Mouse (Mus musculus) CD4-positive, CD25-positive, alpha-beta regulatory T cell, adult 2 months (primary cell): Measurements from ENCODE around the gene Col11a1.

ENCODE experiments used
- DNase-seq: peaks from one replicate; pipeline ENCODE4 v3.0.0-alpha.2; 2012; ENCODE audit warnings: low read depth, low spot score

Col11a1 gene

DNA sequence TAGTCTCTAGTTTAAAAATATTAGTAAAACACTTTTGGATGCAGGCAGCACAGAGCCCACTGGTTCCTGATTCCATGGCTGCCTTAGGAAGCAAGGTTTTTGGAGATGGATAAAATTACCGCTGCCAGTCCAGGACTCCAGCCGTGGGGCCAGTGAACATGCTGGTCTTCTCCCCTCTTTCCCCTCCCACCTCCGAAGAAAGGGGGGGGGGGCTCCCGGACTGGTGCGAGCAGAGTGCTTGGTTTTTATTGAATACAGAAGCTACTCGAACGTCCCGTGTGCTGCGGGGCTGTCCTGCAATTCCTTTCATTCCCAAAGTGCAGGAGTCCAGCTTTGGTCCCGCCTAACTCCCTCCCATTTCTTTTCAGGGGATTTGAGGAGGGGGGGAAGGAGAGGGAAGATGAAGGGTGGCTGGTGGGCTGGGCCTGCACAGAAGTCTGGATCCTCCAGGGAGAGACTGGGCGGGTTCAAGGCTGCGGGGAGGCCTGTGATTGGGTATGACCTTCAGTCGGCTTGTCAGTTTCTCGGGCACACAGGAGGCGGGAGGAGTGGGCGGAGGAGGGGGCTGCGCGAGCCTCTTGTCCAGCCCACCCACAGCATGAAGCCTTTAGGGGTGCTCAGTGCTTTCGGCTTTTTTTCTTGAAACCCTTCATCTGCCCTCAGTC lies at the start of gene Col11a1:
Gene Col11a1, plus strand, starts transcription at position 570 of the 665 bp plus-strand sequence.
- no peak for DNase-seq

DNA sequence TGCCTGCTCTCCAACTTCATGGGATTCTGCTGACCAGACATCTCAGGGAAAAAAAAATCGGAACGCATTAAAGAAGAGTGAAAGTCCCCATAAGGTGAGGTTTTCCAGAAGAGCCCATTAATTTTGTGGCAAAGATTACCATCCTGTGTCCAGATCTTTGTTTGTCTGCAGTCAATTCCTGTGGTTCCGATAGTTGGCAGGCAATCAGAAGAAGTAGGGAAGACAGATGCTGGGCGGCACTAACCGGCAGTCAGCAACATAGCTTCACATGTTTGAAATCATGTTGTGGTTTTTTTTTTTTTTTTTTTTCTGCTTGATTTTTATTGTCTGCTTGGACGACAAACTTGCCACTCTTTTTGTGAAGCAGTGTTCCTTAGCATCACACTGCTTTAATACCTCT lies 39.4 kb upstream of the Col11a1 start:
- DNase-seq: no peak

DNA sequence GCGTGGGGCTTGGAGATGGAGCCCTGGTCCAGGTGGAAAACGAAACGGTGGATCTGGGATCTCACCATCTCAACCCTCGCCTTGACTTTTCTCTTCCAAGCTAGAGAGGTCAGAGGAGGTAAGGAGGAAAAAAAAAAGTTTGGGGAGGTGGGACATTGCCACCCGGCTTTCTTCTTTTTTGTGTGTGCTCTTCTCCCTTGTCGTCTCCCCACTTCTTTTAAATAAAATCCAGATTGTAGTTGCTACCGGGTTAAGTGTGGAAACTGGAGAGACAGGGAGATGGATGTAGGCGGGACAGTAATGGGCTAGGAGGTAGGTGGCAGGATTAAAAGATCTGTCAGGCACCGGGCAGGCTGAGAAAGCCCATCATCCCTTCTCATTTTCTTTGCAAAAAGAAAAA lies 546 bp downstream of the Col11a1 start:
- no peak for DNase-seq

DNA sequence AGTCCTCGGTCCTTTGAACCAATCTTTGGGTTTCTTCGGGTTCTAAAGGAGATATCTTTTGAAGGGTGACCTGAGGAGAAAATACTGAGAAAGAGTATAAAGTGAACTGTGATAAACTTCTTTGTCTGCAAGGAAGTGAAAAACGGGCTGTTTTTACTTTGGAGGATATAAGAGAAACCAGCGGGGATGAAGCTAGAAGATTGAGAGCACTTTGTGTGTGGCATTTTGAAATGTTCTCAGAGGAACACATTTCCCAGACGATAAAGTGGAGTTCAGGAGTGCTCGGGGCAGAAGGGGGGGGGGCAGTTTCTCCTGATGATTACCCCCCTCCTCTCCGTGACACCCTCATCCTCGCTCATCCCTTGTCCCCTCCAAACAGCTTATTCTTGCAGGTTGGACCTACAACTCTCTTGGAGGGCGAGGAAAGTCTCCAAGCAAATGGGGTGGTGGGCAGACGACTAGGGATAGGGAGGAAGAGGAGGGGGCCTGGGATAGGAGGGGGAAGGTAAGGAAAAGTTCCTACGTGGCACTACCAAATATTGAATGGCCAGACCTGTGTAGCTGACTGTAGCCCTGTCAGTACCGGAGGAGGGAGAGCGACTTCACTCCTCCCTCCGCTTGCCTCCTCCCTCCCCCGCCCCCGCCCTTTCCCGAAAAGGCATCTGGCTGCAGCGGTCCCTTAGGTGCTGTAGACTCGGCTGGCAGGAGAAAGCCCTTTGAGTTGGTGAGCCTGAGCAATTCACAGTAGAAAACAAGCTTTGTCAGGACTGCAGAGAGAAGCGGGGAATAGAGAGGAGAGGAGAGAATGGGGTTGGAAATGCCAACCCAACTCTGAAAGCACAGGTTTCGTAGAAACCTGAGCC lies 1.2 kb downstream of the Col11a1 start:
- no peak for DNase-seq

DNA sequence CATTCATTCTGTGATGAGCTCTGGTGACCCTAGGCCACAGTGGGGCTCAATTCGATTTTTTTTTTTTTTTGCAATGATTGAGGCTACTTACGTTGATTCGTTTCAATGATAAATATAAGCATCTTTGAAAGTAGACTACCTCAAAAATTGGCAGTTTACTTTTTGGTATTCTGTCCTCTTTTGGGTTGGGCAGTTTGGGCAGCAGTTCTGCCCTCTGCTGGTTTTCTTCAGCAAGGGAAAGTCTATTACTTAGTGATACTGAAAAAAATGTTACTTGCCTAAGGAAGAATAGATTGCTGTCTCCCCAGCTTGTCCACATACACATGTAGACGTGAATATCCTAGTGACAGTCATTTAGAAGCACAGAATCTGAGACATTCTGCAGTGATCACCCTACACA lies 2.0 kb downstream of the Col11a1 start:
- no peak for DNase-seq

DNA sequence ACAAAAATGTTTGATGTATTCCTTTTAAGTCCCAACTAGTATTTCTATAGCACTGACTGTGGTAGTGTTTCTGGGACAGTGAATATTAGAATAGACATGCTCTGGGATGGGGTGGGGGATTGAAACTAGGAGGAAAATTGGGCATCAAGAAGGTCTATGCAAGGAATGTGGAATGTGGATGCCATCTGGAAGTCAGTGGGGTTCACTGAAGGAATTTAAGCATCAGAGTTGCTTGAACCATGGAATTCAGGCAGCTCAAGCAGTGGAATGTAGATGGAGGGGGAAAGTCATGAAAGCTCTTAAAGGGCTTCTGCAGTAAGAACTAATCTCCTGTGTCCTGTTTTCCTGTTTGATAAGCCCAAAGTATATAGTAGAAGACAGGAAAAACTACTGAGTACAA lies 22.1 kb downstream of the Col11a1 start:
- DNase-seq: no peak

DNA sequence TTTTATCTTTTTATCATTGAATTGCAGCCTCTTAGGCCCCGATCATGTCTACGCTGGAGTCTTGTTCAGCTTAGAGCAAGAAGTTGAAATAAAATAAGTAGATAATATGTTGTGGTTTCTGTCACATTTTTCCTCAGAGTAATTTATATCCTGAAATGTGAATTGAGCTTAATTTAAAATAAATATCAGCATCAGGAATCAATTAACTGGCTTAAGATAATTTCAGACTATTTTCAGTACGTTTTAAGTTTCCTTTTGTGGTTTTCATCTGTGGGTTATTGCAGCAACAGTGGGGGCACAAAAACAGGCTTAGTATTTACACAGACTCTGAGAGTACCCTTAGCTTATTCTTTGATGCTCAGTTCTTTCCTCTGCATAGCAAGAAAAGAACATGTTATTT lies 23.2 kb downstream of the Col11a1 start:
- DNase-seq: no peak

DNA sequence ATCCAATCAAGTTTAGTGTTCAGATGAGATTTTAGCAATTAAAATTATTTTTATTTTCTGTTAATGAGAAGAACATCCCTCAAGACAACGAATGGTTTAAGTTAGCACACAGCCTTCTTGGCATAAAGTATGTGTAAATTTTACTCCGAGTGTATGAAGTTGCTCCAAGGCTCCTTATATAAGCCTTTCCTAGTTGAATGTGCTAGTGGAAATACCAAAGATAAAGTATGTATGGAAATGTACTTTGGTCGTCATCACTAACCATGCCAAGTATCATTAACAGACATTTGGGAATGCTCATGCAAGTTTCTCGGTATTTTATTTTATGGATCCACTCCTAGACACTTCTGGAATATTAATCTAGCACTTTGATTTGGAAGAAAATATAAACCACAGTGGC lies 34.8 kb downstream of the Col11a1 start:
- DNase-seq: no peak

DNA sequence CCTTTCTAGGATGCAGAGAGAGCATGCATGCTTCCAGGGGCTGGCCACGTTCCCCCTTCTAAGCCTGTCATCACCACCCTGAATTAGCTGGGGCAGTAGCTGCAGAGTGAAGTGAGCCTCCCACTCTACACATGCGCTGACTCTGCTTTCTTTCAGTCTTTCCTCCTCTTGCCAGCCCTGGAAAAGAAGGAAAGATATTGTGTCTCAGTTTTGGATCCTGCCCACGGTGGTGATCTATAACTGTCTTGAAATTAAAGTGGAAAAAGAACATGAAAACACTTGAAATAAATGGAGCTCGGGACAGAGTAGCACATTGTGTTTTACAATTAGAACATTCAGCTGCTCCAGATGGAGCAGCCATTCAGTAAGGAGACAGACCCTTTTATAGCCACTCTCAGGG lies 35.2 kb downstream of the Col11a1 start:
- DNase-seq: no peak

DNA sequence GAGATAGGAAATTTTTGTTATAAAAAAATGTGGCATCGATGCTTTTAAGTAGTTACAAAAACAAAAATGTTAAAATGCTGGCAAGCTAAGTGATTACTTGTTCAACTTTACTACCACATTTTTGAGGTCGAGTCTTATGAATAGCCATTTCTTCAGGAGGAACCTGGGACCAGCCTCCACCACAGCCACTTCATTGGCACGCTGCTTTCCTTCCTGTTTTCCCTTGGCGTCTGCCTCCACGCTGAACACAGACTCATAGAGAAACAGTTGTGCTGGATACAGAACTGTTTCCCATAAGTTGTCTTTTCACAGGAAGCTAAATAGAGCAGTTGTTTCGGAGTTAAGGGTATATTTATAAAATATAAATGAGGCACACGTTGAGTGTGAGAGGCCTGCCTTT lies 69.0 kb downstream of the Col11a1 start:
- DNase-seq: no peak

DNA sequence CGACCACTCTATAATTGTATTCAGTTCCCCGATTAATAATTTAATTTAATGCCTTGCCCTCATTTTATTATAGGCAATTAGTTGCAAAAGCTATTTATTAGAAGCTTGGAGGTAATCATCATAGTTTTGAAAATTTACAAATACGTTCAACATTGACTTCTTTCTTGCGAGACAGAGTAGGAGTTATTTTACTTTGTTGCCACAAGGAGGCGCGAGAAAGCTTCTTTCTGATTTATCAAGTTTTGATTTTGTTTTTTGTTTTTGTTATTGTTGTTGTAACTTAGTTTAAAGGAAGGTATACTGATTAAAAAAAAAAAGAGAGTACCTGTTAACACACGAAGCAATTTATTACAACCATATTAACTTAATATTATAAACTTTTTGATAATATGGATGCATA lies 76.8 kb downstream of the Col11a1 start:
- no peak for DNase-seq

DNA sequence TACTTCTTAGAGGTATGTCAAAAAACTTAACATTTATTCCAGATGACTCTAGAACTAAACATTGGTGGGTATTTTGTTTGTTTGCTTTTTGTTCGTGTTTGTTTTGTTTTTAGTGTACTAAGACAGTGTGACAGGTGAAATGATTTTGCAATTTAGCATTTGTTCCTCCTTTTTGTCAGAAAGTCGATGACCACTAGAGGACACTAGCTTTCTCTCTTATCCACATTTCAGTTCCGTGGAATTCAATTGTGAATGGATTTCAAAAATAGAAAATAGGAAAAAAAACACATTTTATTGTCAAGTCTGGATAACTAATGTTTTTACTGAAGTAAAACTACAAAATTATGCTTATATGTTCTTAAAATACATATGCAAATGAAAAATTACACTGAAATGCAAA lies 116.8 kb downstream of the Col11a1 start:
- no peak for DNase-seq

DNA sequence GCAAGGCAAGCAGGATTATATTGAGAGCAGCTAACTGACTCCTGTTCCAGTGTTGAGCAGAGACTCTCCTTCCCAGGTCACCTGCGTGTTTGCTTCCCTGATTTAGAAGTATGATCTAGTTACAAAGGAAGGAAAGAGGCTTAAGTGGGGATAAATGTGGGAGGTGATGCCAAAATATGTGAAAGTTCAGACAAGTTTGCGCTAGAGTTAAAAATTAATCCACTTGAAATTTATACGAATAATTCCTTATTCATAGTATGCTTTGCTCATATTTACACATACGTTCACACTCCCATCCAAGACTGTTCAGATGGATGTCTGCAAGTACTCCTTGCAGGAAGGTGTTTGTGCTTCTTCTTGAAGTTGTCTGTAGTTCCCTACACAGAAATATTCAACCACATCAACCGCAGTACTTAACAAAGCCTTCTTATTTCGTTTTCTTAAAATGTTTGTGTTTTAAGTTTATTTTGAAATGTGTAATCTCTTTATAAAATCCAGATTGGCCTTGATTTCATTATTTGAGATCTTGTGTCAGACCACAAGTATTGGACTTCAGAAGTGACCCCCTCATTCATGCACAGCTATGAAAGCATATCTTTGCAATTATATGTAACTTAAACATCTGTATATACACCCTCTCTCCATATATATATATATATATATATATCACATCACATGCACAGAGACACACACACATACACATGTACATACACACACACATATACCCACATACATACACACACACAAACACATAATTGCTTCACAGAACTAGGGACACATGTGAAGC lies 167.8 kb downstream of the Col11a1 start:
- DNase-seq: no peak

DNA sequence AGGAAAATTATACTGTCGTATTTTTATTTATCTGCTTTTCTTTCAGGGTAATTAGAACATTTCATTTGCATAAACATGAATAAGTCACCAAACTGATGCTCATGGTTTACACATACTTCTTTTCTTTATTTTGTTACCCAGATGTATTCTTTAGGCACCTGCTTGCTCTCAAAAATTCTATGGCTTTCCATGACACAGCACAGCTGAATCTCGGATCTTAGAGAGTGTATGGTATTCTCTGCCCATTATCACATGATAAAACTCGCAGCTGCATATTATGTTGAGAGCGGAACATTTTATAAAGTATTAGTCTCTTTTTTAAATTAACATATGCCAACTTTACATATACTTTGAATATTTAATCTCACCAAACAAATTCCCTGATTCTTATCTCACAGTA lies 181.9 kb downstream of the Col11a1 start:
- DNase-seq: no peak

DNA sequence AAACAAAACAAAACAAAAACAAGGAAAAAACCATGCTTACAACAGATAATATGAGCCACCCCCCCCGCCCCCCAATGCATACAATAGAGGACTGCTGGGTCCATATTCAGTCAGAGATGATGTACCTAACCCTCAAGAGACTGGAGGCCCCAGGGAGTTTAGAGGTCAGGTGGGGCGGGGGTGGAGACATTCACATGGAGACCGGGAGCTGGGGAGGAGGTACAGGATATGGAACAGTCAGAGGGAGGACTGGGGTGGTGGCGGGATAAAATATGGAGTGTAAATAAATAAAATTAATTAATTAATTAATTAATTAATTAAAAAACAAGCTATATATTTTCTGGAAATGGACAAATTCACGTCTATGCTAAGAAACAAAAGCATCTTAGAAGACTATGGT lies 185.8 kb downstream of the Col11a1 start:
- no peak for DNase-seq

DNA sequence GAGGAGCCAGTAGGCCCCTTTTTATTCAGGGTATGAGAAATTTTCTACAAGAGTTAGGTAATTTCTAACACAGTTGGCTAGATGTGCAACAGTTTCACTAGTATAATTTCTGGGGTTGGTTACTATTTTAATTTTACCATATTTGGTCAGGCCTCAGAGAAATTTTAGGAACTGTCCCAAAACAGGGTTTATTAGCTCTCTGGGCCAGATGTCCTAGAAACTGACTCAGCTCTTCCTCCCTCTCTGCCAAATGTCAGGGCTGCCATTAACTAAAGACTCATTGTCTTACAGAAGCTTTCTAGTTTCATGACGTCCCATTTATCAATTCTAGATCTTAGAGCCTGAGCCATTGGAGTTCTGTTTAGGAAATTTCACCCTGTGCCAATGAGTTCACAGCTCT lies 199.2 kb downstream of the Col11a1 start:
- no peak for DNase-seq
